Mouse (Mus musculus): ENCODE results near the gene Gm42957. TPM values are rescaled to one million over a fixed set of nuclear protein-coding genes. Genes with fewer than 3 reads are reported as not detected.

Gm42957 gene
- total and polyA plus RNA-seq, 2 experiments from 2014 or later = not detected

DNA sequence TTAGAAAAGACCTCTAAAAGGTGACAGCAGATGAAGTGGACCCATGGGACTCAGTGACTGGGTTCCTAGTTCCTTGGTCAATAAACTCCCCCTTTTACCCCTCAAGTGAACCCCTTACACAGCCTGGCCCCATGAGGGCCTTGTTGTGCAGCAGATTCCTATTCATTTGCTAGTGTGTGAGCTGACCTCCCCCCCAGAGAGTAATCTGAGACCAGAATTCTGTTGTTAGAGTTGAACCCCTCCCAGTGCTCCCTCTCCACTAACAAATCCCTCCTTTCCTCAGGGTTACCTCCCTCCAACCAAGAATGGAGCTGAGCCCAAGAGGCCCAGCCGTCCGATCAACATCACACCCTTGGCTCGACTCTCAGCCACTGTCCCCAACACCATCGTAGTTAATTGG lies 65.7 kb downstream of the Gm42957 start:
- no peak for TF ChIP-seq CTCF (IDR thresholded peaks at IDR 0.05; ENCODE audit: low read depth)
- Histone ChIP-seq H3K9ac (replicated peaks; ENCODE audit: low read length) (no peak overlapping the region), H3K27ac (no peak overlapping the region), H3K4me2 (ENCODE audit: low read depth, low read length) (no peak overlapping the region), H3K36me3 (ENCODE audit: insufficient read depth, low read length) (peaks cover 40% of the 10 kb centered on the region), H3K4me1 (ENCODE audit: insufficient read depth, low read length) (peaks cover 6% of the 10 kb centered on the region), H3K27me3 (ENCODE audit: insufficient read depth, low read length) (no peaks in the 10 kb centered on the region), H3K4me3 (ENCODE audit: low read length) (no peak overlapping the region), H3K9me3 (ENCODE audit: low read length) (no peaks in the 10 kb centered on the region)
- DNase-seq (ENCODE audit: low spot score) (no peak), ATAC-seq (no peak)
- 80% methylated on average over 4 of the region's 4 CpGs for WGBS

Other genes starting within 250 kb of the Gm42957 start
- gene BC107364, start 183.2 kb upstream of the Gm42957 start, total RNA-seq (2014; rRNA removed) = not detected in 2 replicates
- gene BC107364, start 183.2 kb upstream of the Gm42957 start, polyA plus RNA-seq (2015; fragmentation: Nextera tagmentation; extraction: Ambion mirVana) = not detected in 2 replicates
- 0.78 and 1.9 TPM in 2 replicates for gene Hfe2, start 110.3 kb upstream of the Gm42957 start, total RNA-seq (2014; rRNA removed)
- 2.1 and 2.5 TPM in 2 replicates for gene Hfe2, start 110.3 kb upstream of the Gm42957 start, polyA plus RNA-seq (2015; fragmentation: Nextera tagmentation; extraction: Ambion mirVana)
- gene Txnip, start 77.5 kb upstream of the Gm42957 start, total RNA-seq (2014; rRNA removed) = 192 and 222 TPM in 2 replicates
- gene Txnip, start 77.5 kb upstream of the Gm42957 start, polyA plus RNA-seq (2015; fragmentation: Nextera tagmentation; extraction: Ambion mirVana) = 133 and 148 TPM in 2 replicates
- gene Gm16253, start 58.5 kb upstream of the Gm42957 start, total RNA-seq (2014; rRNA removed) = not detected in 2 replicates
- gene Gm16253, start 58.5 kb upstream of the Gm42957 start, polyA plus RNA-seq (2015; fragmentation: Nextera tagmentation; extraction: Ambion mirVana) = 0.48 and 0.96 TPM in 2 replicates
- 10.7 and 11.2 TPM in 2 replicates for gene Polr3gl, start 41.3 kb upstream of the Gm42957 start, total RNA-seq (2014; rRNA removed)
- gene Polr3gl, start 41.3 kb upstream of the Gm42957 start, polyA plus RNA-seq (2015; fragmentation: Nextera tagmentation; extraction: Ambion mirVana) = 31.9 and 32.9 TPM in 2 replicates
- gene Ankrd34a, start 38.8 kb upstream of the Gm42957 start, total RNA-seq (2014; rRNA removed) = 26.4 and 29.6 TPM in 2 replicates
- gene Ankrd34a, start 38.8 kb upstream of the Gm42957 start, polyA plus RNA-seq (2015; fragmentation: Nextera tagmentation; extraction: Ambion mirVana) = 14.2 and 15.3 TPM in 2 replicates
- gene Lix1l, start 34.3 kb upstream of the Gm42957 start, total RNA-seq (2014; rRNA removed) = 45.0 and 48.4 TPM in 2 replicates
- gene Lix1l, start 34.3 kb upstream of the Gm42957 start, polyA plus RNA-seq (2015; fragmentation: Nextera tagmentation; extraction: Ambion mirVana) = 3.9 and 5.2 TPM in 2 replicates
- 14.9 and 17.0 TPM in 2 replicates for gene Rbm8a, start 5.5 kb upstream of the Gm42957 start, total RNA-seq (2014; rRNA removed)
- gene Rbm8a, start 5.5 kb upstream of the Gm42957 start, polyA plus RNA-seq (2015; fragmentation: Nextera tagmentation; extraction: Ambion mirVana) = 114 TPM in 2 replicates
- gene Pex11b, start 98 bp upstream of the Gm42957 start, total RNA-seq (2014; rRNA removed) = 47.1 and 63.9 TPM in 2 replicates
- 66.9 and 67.3 TPM in 2 replicates for gene Pex11b, start 98 bp upstream of the Gm42957 start, polyA plus RNA-seq (2015; fragmentation: Nextera tagmentation; extraction: Ambion mirVana)
- 2.3 and 2.6 TPM in 2 replicates for gene Itga10, start 10.1 kb downstream of the Gm42957 start, total RNA-seq (2014; rRNA removed)
- 0.79 and 1.4 TPM in 2 replicates for gene Itga10, start 10.1 kb downstream of the Gm42957 start, polyA plus RNA-seq (2015; fragmentation: Nextera tagmentation; extraction: Ambion mirVana)
- gene Ankrd35, start 34.7 kb downstream of the Gm42957 start, total RNA-seq (2014; rRNA removed) = 2.1 and 6.4 TPM in 2 replicates
- 2.8 and 3.0 TPM in 2 replicates for gene Ankrd35, start 34.7 kb downstream of the Gm42957 start, polyA plus RNA-seq (2015; fragmentation: Nextera tagmentation; extraction: Ambion mirVana)
- gene Pias3, start 60.9 kb downstream of the Gm42957 start, total RNA-seq (2014; rRNA removed) = 37.5 and 46.1 TPM in 2 replicates
- gene Pias3, start 60.9 kb downstream of the Gm42957 start, polyA plus RNA-seq (2015; fragmentation: Nextera tagmentation; extraction: Ambion mirVana) = 41.3 and 44.3 TPM in 2 replicates
- gene Nudt17, start 73.1 kb downstream of the Gm42957 start, total RNA-seq (2014; rRNA removed) = 13.0 and 13.4 TPM in 2 replicates
- gene Nudt17, start 73.1 kb downstream of the Gm42957 start, polyA plus RNA-seq (2015; fragmentation: Nextera tagmentation; extraction: Ambion mirVana) = 17.6 and 17.8 TPM in 2 replicates
- gene Polr3c, start 92.2 kb downstream of the Gm42957 start, total RNA-seq (2014; rRNA removed) = 10.9 and 11.7 TPM in 2 replicates
- 26.3 and 29.1 TPM in 2 replicates for gene Polr3c, start 92.2 kb downstream of the Gm42957 start, polyA plus RNA-seq (2015; fragmentation: Nextera tagmentation; extraction: Ambion mirVana)
- 47.9 and 53.8 TPM in 2 replicates for gene Rnf115, start 92.2 kb downstream of the Gm42957 start, total RNA-seq (2014; rRNA removed)
- 76.6 and 81.2 TPM in 2 replicates for gene Rnf115, start 92.2 kb downstream of the Gm42957 start, polyA plus RNA-seq (2015; fragmentation: Nextera tagmentation; extraction: Ambion mirVana)
- 0.05 TPM in 1 of 2 replicates, not detected in the other for gene Pdzk1, start 193.8 kb downstream of the Gm42957 start, total RNA-seq (2014; rRNA removed)
- gene Pdzk1, start 193.8 kb downstream of the Gm42957 start, polyA plus RNA-seq (2015; fragmentation: Nextera tagmentation; extraction: Ambion mirVana) = 0.24 TPM in 1 of 2 replicates, not detected in the other
- not detected in 2 replicates for gene Cd160, start 193.9 kb downstream of the Gm42957 start, total RNA-seq (2014; rRNA removed)
- gene Cd160, start 193.9 kb downstream of the Gm42957 start, polyA plus RNA-seq (2015; fragmentation: Nextera tagmentation; extraction: Ambion mirVana) = 0.06 and 0.13 TPM in 2 replicates

All from hindbrain, postnatal 0 days (tissue).